Mouse (Mus musculus) MEL (cell line): ENCODE measurements around the gene Nr1h4.
"Not testable (repeated sequence)": the region's sequence is repeated elsewhere in the genome, so short reads cannot be mapped to it uniquely, and the experiment has no call there.

Experiments used
- CTCF ChIP-seq, 3 experiments: IDR thresholded peaks in 2 of 3; conservative IDR thresholded peaks in 1 of 3; 2 replicates each; pipeline ENCODE4 v1.5.1; 2011 to 2012; ENCODE audit warnings: low read length in 3 of 3, low read depth in 2 of 3, mild to moderate bottlenecking in 2 of 3, improper control_type of control experiment in 1 of 3, inconsistent platforms in 1 of 3, mixed read lengths in 1 of 3, moderate library complexity in 1 of 3; ENCODE audit not compliant: control insufficient read depth in 1 of 3, insufficient read depth in 1 of 3, poor library complexity in 1 of 3, severe bottlenecking in 1 of 3
- ELF1 ChIP-seq: IDR thresholded peaks from 2 replicates; pipeline ENCODE4 v1.6.1; 2014; ENCODE audit warnings: low read depth, mild to moderate bottlenecking, inconsistent platforms, low read length, improper control_type of control experiment, moderate library complexity
- GABPA ChIP-seq: IDR thresholded peaks from 2 replicates; pipeline ENCODE4 v1.6.1; 2012; ENCODE audit warnings: low read depth, mild to moderate bottlenecking, inconsistent platforms, low read length, improper control_type of control experiment, moderate library complexity
- GATA1 ChIP-seq: IDR thresholded peaks from 2 replicates; pipeline ENCODE4 v1.6.1; 2011; ENCODE audit warnings: low read depth, low read length, improper control_type of control experiment
- MAFK ChIP-seq: IDR thresholded peaks from 2 replicates; pipeline ENCODE4 v1.6.1; 2011; ENCODE audit warnings: low read depth, mild to moderate bottlenecking, low read length, improper control_type of control experiment, borderline replicate concordance
- RCOR1 ChIP-seq: IDR thresholded peaks from 2 replicates; pipeline ENCODE4 v1.6.1; 2012; ENCODE audit warnings: low read depth, mild to moderate bottlenecking, inconsistent platforms, low read length, improper control_type of control experiment
- TCF12 ChIP-seq: IDR thresholded peaks from 2 replicates; pipeline ENCODE4 v1.6.1; 2014; ENCODE audit warnings: low read depth, mild to moderate bottlenecking, inconsistent platforms, low read length, improper control_type of control experiment, moderate library complexity
- ZKSCAN1 ChIP-seq: IDR thresholded peaks from 2 replicates; pipeline ENCODE4 v1.6.1; 2012; ENCODE audit warnings: low read depth, mild to moderate bottlenecking, inconsistent platforms, low read length, improper control_type of control experiment, moderate library complexity

GRCm38 (mm10) chr10:89554885-89555284 lies 21.5 kb upstream of the Nr1h4 start:
- not testable (repeated sequence) for TF ChIP-seq CTCF (IDR thresholded peaks at IDR 0.05 in 2 of 3, conservative IDR thresholded peaks at IDR 0.05 in 1 of 3; ENCODE audit: control insufficient read depth in 1 of 3, insufficient read depth in 1 of 3, low read depth in 2 of 3, low read length in 3 of 3, poor library complexity in 1 of 3, severe bottlenecking in 1 of 3); GABPA; GATA1; MAFK; ELF1; TCF12; ZKSCAN1; RCOR1
